ENCODE assay signal across 29 mouse cellular contexts in the genomic region with DNA sequence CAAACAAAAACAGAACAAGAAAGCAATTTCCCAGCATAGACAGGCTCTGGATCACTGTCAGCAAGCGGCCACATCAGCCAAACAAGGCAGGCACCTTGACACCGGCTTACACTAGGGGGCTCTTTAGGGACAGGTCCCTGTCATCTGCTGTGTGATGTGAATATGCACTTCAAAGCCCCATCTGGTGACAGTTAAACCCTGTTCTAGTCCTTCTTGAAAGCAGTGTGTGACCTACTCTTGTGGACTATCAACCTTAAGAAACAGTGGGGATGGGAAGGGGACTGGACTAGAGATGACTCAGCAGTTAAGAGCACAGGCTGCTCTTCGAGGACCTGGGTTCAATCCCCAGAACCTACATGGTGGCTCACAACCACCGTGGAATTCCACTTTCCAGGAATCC. TPM values are rescaled to one million over a fixed set of nuclear protein-coding genes. Genes with fewer than 3 reads are reported as not detected.
DNase-seq lines count a peak whose midpoint lies in the region; ATAC-seq and TF ChIP-seq lines count a peak whose summit lies in the region.
"Had no signal": no experiment of that assay in that cellular context is flagged by ENCODE, and none has a peak within 500 bp of the region (broad histone marks: within the 10 kb centered on the region; RNA-seq: fewer than 3 reads in every experiment).

No protein-coding gene starts in this region.

- intact Hi-C loops in heart, postnatal 14 days (cut with DNase I), result loop anchor here (10.0 kb wide), 1 partner anchor 513 kb away; no protein-coding TSS in a partner anchor

- H3K36me3 ChIP-seq in liver, embryonic 14.5 days (replicated peaks; ENCODE audit: control insufficient read depth, insufficient read depth, low read depth), result peaks cover 18% of the 10 kb centered on the region
- peaks cover 30% of the 10 kb centered on the region for H3K36me3 ChIP-seq in thymus, adult 2 months (ENCODE audit: control insufficient read depth, insufficient read depth, low read length)
- peaks cover 9% of the 10 kb centered on the region for H3K36me3 ChIP-seq in ES-E14 (ENCODE audit: control insufficient read depth, insufficient read depth, low read length, poor library complexity, severe bottlenecking)

- ATAC-seq in liver, embryonic 14.5 days (ENCODE audit: insufficient read depth), result no peak
- peak; percentile 54; the same call in 1 of the 2 replicates for ATAC-seq in megakaryocyte-erythroid progenitor cell, adult 5-6 weeks (replicated peaks; ENCODE audit: low FRiP score, low TSS enrichment, poor library complexity, severe bottlenecking)
- ATAC-seq: activated CD4-positive, CD25-positive, alpha-beta regulatory T cell, adult 4 months had no signal

- WGBS in liver, embryonic 14.5 days (ENCODE audit: insufficient replicate concordance), result 61% methylated on average over 4 of the region's 4 CpGs
- 91% methylated on average over 4 of the region's 4 CpGs for WGBS in thymus, adult 2 months

- TF ChIP-seq EP300 in liver, embryonic 14.5 days (IDR thresholded peaks at IDR 0.05; ENCODE audit: low read depth), result no peak

- no peak overlapping the region for H3K9ac ChIP-seq in liver, embryonic 14.5 days (replicated peaks)
- H3K9ac ChIP-seq in ES-E14 (ENCODE audit: insufficient read depth, low read depth, low read length, poor library complexity, severe bottlenecking), result no peak overlapping the region
- H3K9ac ChIP-seq: heart, embryonic 15.5 days; hindbrain, embryonic 13.5 days; kidney, embryonic 15.5 days; liver, embryonic 13.5 days; neural tube, embryonic 13.5 days had no signal

- H3K4me2 ChIP-seq in liver, embryonic 14.5 days (ENCODE audit: low read depth), result no peak overlapping the region
- H3K4me2 ChIP-seq: heart, embryonic 15.5 days; hindbrain, embryonic 13.5 days; kidney, embryonic 15.5 days; liver, embryonic 13.5 days; neural tube, embryonic 13.5 days had no signal

- no peak for DNase-seq in liver, embryonic 14.5 days (ENCODE audit: low read depth in 3 of 3, low spot score in 3 of 3)
- DNase-seq in liver, result no peak
- DNase-seq in thymus, postnatal 14 days, result peak; percentile 41
- DNase-seq in thymus, adult 2 months, result no peak
- DNase-seq in ES-E14 (ENCODE audit: low read depth, low spot score), result no peak
- DNase-seq in lung, adult 18-20 months, result no peak
- no peak for DNase-seq in heart, postnatal 14 days
- DNase-seq: adrenal gland, adult 2 months; adrenal gland, postnatal 36 days; B cell, adult 2 months; cerebellum, adult 2 months; cerebellum, postnatal 14 days; gastrocnemius, postnatal 25 days; heart, adult 11 months; heart, postnatal 36 days; kidney, adult 18-20 months; kidney, postnatal 36 days; layer of hippocampus, postnatal 36 days; left cerebral cortex, postnatal 4 days; liver, embryonic 13.5 days; lung, postnatal 4 days had no signal

- no peak overlapping the region for H3K27ac ChIP-seq in liver, embryonic 14.5 days
- H3K27ac ChIP-seq in thymus, adult 2 months (ENCODE audit: control insufficient read depth, insufficient read depth, low read length), result no peak overlapping the region
- no peak overlapping the region for H3K27ac ChIP-seq in ES-E14 (ENCODE audit: insufficient read depth, low read depth, low read length, poor library complexity, severe bottlenecking)
- H3K27ac ChIP-seq: heart, embryonic 10.5 days; heart, embryonic 15.5 days; hindbrain, embryonic 13.5 days; kidney, embryonic 15.5 days; liver, embryonic 13.5 days; neural tube, embryonic 13.5 days had no signal

- no peaks in the 10 kb centered on the region for H3K9me3 ChIP-seq in liver, embryonic 14.5 days (ENCODE audit: control insufficient read depth, low read length)
- no peaks in the 10 kb centered on the region for H3K9me3 ChIP-seq in ES-E14 (ENCODE audit: control insufficient read depth, insufficient read depth, low read depth, low read length)
- H3K9me3 ChIP-seq: heart, embryonic 10.5 days; heart, embryonic 15.5 days; hindbrain, embryonic 13.5 days; kidney, embryonic 15.5 days; liver, embryonic 13.5 days; neural tube, embryonic 13.5 days had no signal

- H3K27me3 ChIP-seq in liver, embryonic 14.5 days (ENCODE audit: control insufficient read depth, insufficient read depth, low read length), result no peaks in the 10 kb centered on the region
- H3K27me3 ChIP-seq in thymus, adult 2 months (ENCODE audit: control insufficient read depth, insufficient read depth, low read length), result no peaks in the 10 kb centered on the region
- H3K27me3 ChIP-seq: heart, embryonic 15.5 days; hindbrain, embryonic 13.5 days; kidney, embryonic 15.5 days; liver, embryonic 13.5 days; neural tube, embryonic 13.5 days had no signal

- TF ChIP-seq CTCF in liver, embryonic 14.5 days (IDR thresholded peaks at IDR 0.05; ENCODE audit: low read depth), result peak; percentile 26; the same call in 1 of the 2 replicates
- TF ChIP-seq CTCF in thymus, adult 2 months (IDR thresholded peaks at IDR 0.05; ENCODE audit: borderline replicate concordance, control insufficient read depth, extremely low read depth, insufficient read depth, low read length, poor library complexity), result no peak

- in situ Hi-C loops in ES-E14 (cut with MboI; ENCODE audit: low sequenced_read_pairs in 2 of 2, unreplicated experiment in 2 of 2), result no loop called here

- H3K4me3 ChIP-seq in liver, embryonic 14.5 days (ENCODE audit: insufficient read depth in 1 of 2, low read depth in 2 of 2, low read length in 2 of 2), result no peak overlapping the region
- no peak overlapping the region for H3K4me3 ChIP-seq in thymus, adult 2 months (ENCODE audit: control insufficient read depth, insufficient read depth, low read length)
- H3K4me3 ChIP-seq in ES-E14 (ENCODE audit: insufficient read depth in 1 of 2, low read depth in 1 of 2, low read length in 2 of 2, poor library complexity in 1 of 2, severe bottlenecking in 1 of 2), result no peak overlapping the region
- H3K4me3 ChIP-seq: erythroblast, embryonic 14.5 days; heart, embryonic 10.5 days; heart, embryonic 15.5 days; hindbrain, embryonic 13.5 days; kidney, embryonic 15.5 days; liver, embryonic 13.5 days; neural tube, embryonic 13.5 days had no signal

- H3K4me1 ChIP-seq in liver, embryonic 14.5 days (replicated peaks; ENCODE audit: control insufficient read depth in 2 of 2, insufficient read depth in 2 of 2, low read length in 1 of 2), result peaks cover 0 to 7% of the 10 kb centered on the region in 2 experiments; a peak in 2 of 4 replicates
- no peaks in the 10 kb centered on the region for H3K4me1 ChIP-seq in thymus, adult 2 months (replicated peaks; ENCODE audit: control insufficient read depth, insufficient read depth, low read length)
- peaks cover 0 to 7% of the 10 kb centered on the region in 2 experiments; a peak in 2 of 4 replicates for H3K4me1 ChIP-seq in ES-E14 (ENCODE audit: control insufficient read depth in 2 of 2, insufficient read depth in 2 of 2, low read length in 2 of 2, poor library complexity in 1 of 2)
- H3K4me1 ChIP-seq: heart, embryonic 15.5 days; hindbrain, embryonic 13.5 days; kidney, embryonic 15.5 days; neural tube, embryonic 13.5 days had no signal

- no peak for TF ChIP-seq POLR2A in thymus, adult 2 months (IDR thresholded peaks at IDR 0.05; ENCODE audit: control insufficient read depth, extremely low read depth, insufficient read depth, low read length, poor library complexity)

TF ChIP-seq in ES-E14, 5 proteins besides CTCF, POLR2A, EP300 and RAD21:
- no peak for TF ChIP-seq ZC3H11A (IDR thresholded peaks at IDR 0.05; ENCODE audit: borderline replicate concordance, low read depth, low read length)
- TF ChIP-seq MAFK (IDR thresholded peaks at IDR 0.05; ENCODE audit: insufficient read depth, low read depth, low read length), result peak; percentile 66
TF ChIP-seq in ES-E14: peak in this region for 1.

RNA-seq across cellular contexts. Expression of a gene that starts 11.6 kb away (rescaled TPM):
- polyA plus RNA-seq in liver, embryonic 14.5 days (2012; rRNA removed), result 88.0 and 101 TPM in 2 replicates
- 211 and 228 TPM in 2 replicates for polyA plus RNA-seq in liver, embryonic 14.5 days (2014; fragmentation: Nextera tagmentation; extraction: Ambion mirVana)
- polyA plus RNA-seq in thymus, adult 2 months (2012; rRNA removed), result 61.8 and 69.1 TPM in 2 replicates
- 319 and 342 TPM in 2 replicates for total RNA-seq in ES-E14 (2012; rRNA removed)
- total RNA-seq in megakaryocyte-erythroid progenitor cell, adult 5-6 weeks (2014; fragmentation: Nextera tagmentation), result 102 and 150 TPM in 2 replicates
- total RNA-seq in megakaryocyte-erythroid progenitor cell, adult 5-6 weeks (2017), result 117 and 156 TPM in 2 replicates
- total RNA-seq in heart, postnatal 14 days (2021), result 10 to 100 TPM; 42.1 to 55.0 TPM

RNA-seq across cellular contexts. Expression of a gene that starts 32.6 kb away (rescaled TPM):
- polyA plus RNA-seq in liver, embryonic 14.5 days (2012; rRNA removed), result 1,092 and 1,411 TPM in 2 replicates
- 774 and 822 TPM in 2 replicates for polyA plus RNA-seq in liver, embryonic 14.5 days (2014; fragmentation: Nextera tagmentation; extraction: Ambion mirVana)
- polyA plus RNA-seq in thymus, adult 2 months (2012; rRNA removed), result 1,694 and 2,577 TPM in 2 replicates
- 825 and 990 TPM in 2 replicates for total RNA-seq in ES-E14 (2012; rRNA removed)
- total RNA-seq in megakaryocyte-erythroid progenitor cell, adult 5-6 weeks (2014; fragmentation: Nextera tagmentation), result 2,689 and 3,227 TPM in 2 replicates
- total RNA-seq in megakaryocyte-erythroid progenitor cell, adult 5-6 weeks (2017), result 3,423 and 3,590 TPM in 2 replicates
- total RNA-seq in heart, postnatal 14 days (2021), result 100 to 1,000 TPM; 373 to 414 TPM
